Mouse (Mus musculus) CH12.LX (cell line): Measurements from ENCODE around the gene Trappc12. TPM values are rescaled to one million over a fixed set of nuclear protein-coding genes. Genes with fewer than 3 reads are reported as not detected.

Source experiments
- DNase-seq: peaks from one replicate; pipeline ENCODE4 v3.0.0-alpha.2; 2013; ENCODE audit errors: extremely low read depth
- H3K27ac ChIP-seq: 2 replicates; pipeline ENCODE4 v1.5.1; 2012; ENCODE audit warnings: low read depth, mild to moderate bottlenecking, control low read depth, moderate library complexity; ENCODE audit not compliant: insufficient read depth
- H3K27me3 ChIP-seq: replicated peaks from 2 replicates; pipeline ENCODE3; 2012; ENCODE audit warnings: inconsistent platforms
- H3K36me3 ChIP-seq, 2 experiments: replicated peaks in 1 of 2; 2 replicates each; pipeline versions ENCODE3 to v1.6.1; 2012; ENCODE audit warnings: inconsistent platforms in 1 of 2, low read length in 1 of 2, mild to moderate bottlenecking in 1 of 2, mixed read lengths in 1 of 2, moderate library complexity in 1 of 2; ENCODE audit not compliant: control insufficient read depth in 1 of 2, insufficient read depth in 1 of 2
- H3K4me1 ChIP-seq, 2 experiments: 2 replicates each; pipeline ENCODE4 v1.6.1; 2012; ENCODE audit warnings: inconsistent platforms in 1 of 2, moderate library complexity in 1 of 2; ENCODE audit not compliant: insufficient read depth in 2 of 2, control insufficient read depth in 1 of 2
- H3K4me2 ChIP-seq: 2 replicates; pipeline ENCODE4 v1.6.1; 2012; ENCODE audit warnings: low read depth, mild to moderate bottlenecking, control low read depth; ENCODE audit not compliant: poor library complexity, insufficient read depth, severe bottlenecking
- H3K4me3 ChIP-seq, 3 experiments: fragments of 150-350 bp in 1 of 3; sonication (generic) in 1 of 3; replicated peaks in 1 of 3; 2 replicates each; pipeline versions ENCODE3 to v1.5.1; 2011 to 2012; ENCODE audit warnings: low read depth in 2 of 3, low read length in 2 of 3, mild to moderate bottlenecking in 2 of 3, moderate library complexity in 2 of 3, control low read depth in 1 of 3, improper control_type of control experiment in 1 of 3, inconsistent platforms in 1 of 3, mixed read lengths in 1 of 3; ENCODE audit not compliant: poor library complexity in 1 of 3
- H3K79me2 ChIP-seq: replicated peaks from 2 replicates; pipeline ENCODE4 v1.6.1; 2012; ENCODE audit warnings: mild to moderate bottlenecking, moderate library complexity; ENCODE audit not compliant: control insufficient read depth, poor library complexity, insufficient read depth, severe bottlenecking; ENCODE audit errors: extremely low read depth
- H3K9ac ChIP-seq: 2 replicates; pipeline ENCODE4 v1.6.1; 2012; ENCODE audit warnings: low read depth, mild to moderate bottlenecking, control low read depth, moderate library complexity; ENCODE audit not compliant: insufficient read depth
- H3K9me3 ChIP-seq: replicated peaks from 2 replicates; pipeline ENCODE3; 2012; ENCODE audit warnings: low read length, inconsistent platforms, mixed read lengths
- BHLHE40 ChIP-seq: IDR thresholded peaks from 2 replicates; pipeline ENCODE4 v1.6.1; 2011; ENCODE audit warnings: mild to moderate bottlenecking, low read depth, low read length, improper control_type of control experiment
- CHD1 ChIP-seq: IDR thresholded peaks from 2 replicates; pipeline ENCODE4 v1.6.1; 2012; ENCODE audit warnings: low read depth, low read length, improper control_type of control experiment, inconsistent platforms
- CHD2 ChIP-seq: IDR thresholded peaks from 2 replicates; pipeline ENCODE4 v1.6.1; 2011; ENCODE audit warnings: low read length, improper control_type of control experiment
- ELF1 ChIP-seq: IDR thresholded peaks from 2 replicates; pipeline ENCODE4 v1.6.1; 2014; ENCODE audit warnings: low read depth, mild to moderate bottlenecking, inconsistent platforms, low read length, improper control_type of control experiment
- EP300 ChIP-seq: IDR thresholded peaks from 2 replicates; pipeline ENCODE4 v1.6.1; 2011; ENCODE audit warnings: low read length, improper control_type of control experiment
- ETS1 ChIP-seq: conservative IDR thresholded peaks from 2 replicates; pipeline ENCODE4 v1.6.1; 2012; ENCODE audit warnings: low read depth, mild to moderate bottlenecking, inconsistent platforms, low read length, improper control_type of control experiment, moderate library complexity
- JUND ChIP-seq: conservative IDR thresholded peaks from 2 replicates; pipeline ENCODE4 v1.6.1; 2011; ENCODE audit warnings: low read depth, low read length, improper control_type of control experiment
- MAX ChIP-seq: IDR thresholded peaks from 2 replicates; pipeline ENCODE4 v1.6.1; 2011; ENCODE audit warnings: low read length, improper control_type of control experiment
- MYC ChIP-seq: IDR thresholded peaks from 2 replicates; pipeline ENCODE4 v1.6.1; 2011; ENCODE audit warnings: low read depth, mild to moderate bottlenecking, improper control_type of control experiment, low read length
- NRF1 ChIP-seq: IDR thresholded peaks from 2 replicates; pipeline ENCODE4 v1.6.1; 2014; ENCODE audit warnings: low read depth, mild to moderate bottlenecking, inconsistent platforms, low read length, improper control_type of control experiment, moderate library complexity
- PAX5 ChIP-seq: IDR thresholded peaks from 2 replicates; pipeline ENCODE4 v1.6.1; 2012; ENCODE audit warnings: low read length, inconsistent platforms, mixed read lengths
- POLR2AphosphoS2 ChIP-seq: IDR thresholded peaks from 2 replicates; pipeline ENCODE4 v1.6.1; 2011; ENCODE audit warnings: low read depth, low read length, improper control_type of control experiment
- SIN3A ChIP-seq: IDR thresholded peaks from 2 replicates; pipeline ENCODE4 v1.6.1; 2012; ENCODE audit warnings: low read length, improper control_type of control experiment, inconsistent platforms
- UBTF ChIP-seq: IDR thresholded peaks from 2 replicates; pipeline ENCODE4 v1.6.1; 2012; ENCODE audit warnings: low read depth, mild to moderate bottlenecking, inconsistent platforms, low read length, improper control_type of control experiment, moderate library complexity
- USF2 ChIP-seq: conservative IDR thresholded peaks from 2 replicates; pipeline ENCODE4 v1.6.1; 2011; ENCODE audit warnings: low read depth, low read length, improper control_type of control experiment
- ZKSCAN1 ChIP-seq: IDR thresholded peaks from 2 replicates; pipeline ENCODE4 v1.6.1; 2012; ENCODE audit warnings: low read depth, inconsistent platforms, low read length, improper control_type of control experiment, borderline replicate concordance
- ZNF384 ChIP-seq: IDR thresholded peaks from 2 replicates; pipeline ENCODE4 v1.6.1; 2012; ENCODE audit warnings: low read depth, low read length, improper control_type of control experiment, inconsistent platforms
- dilution Hi-C: fragments of 300-500 bp; cut with MboI; formaldehyde crosslinking; loops from 2 replicates; pipeline ENCODE4 v1.14.3; 2020; ENCODE audit warnings: low sequenced_read_pairs; ENCODE audit not compliant: extremely low pct_unique_long_range_greater_than_20kb, extremely low pct_ligation_motif_present
- in situ Hi-C: fragments of 300-500 bp; cut with MboI; formaldehyde crosslinking; loops from 3 replicates; pipeline ENCODE4 v1.14.3; 2019; ENCODE audit warnings: low sequenced_read_pairs, low pct_ligation_motif_present, low pct_unique_long_range_greater_than_20kb, mixed read lengths
- polyA plus RNA-seq: library from polyadenylated mRNA; unstranded; fragments of >175 nt; gene quantifications from 2 replicates; pipeline ENCODE4 v1.2.1, GENCODE M21; 2012; ENCODE audit warnings: low read depth; ENCODE audit not compliant: insufficient read length
- total RNA-seq, 2 experiments: library from RNA; depleted of rRNA; stranded (reverse); fragments of 300-350 nt in 1 of 2; fragments of >200 nt in 1 of 2; gene quantifications; 2 replicates each; pipeline ENCODE4 v1.2.3; 2012 to 2014

Gene Trappc12
- total and polyA plus RNA-seq, 3 experiments = 26.7 to 33.9 (median 28.9) TPM

- Histone ChIP-seq H3K4me1 (peaks cover under 1 to 30% of the 10 kb centered on the region in 2 experiments; a peak in 2 of 4 replicates), H3K79me2 (no peaks in the 10 kb centered on the region), H3K4me2 (no peak overlapping the region), H3K9me3 (no peaks in the 10 kb centered on the region), H3K27ac (no peak overlapping the region), H3K27me3 (no peaks in the 10 kb centered on the region), H3K36me3 (peaks cover 44 to 83% of the 10 kb centered on the region in 2 experiments), H3K4me3 (no peak overlapping the region), H3K9ac (no peak overlapping the region)
- TF ChIP-seq PAX5 (no peak), MAX (no peak), ZNF384 (no peak), CHD2 (no peak)
- dilution Hi-C loops = no loop called here
- no peak for DNase-seq
- in situ Hi-C loops = no loop called here
These were observed 52.3 kb downstream of the Trappc12 start for GRCm38 (mm10) chr12:28697821-28698595.

DNA sequence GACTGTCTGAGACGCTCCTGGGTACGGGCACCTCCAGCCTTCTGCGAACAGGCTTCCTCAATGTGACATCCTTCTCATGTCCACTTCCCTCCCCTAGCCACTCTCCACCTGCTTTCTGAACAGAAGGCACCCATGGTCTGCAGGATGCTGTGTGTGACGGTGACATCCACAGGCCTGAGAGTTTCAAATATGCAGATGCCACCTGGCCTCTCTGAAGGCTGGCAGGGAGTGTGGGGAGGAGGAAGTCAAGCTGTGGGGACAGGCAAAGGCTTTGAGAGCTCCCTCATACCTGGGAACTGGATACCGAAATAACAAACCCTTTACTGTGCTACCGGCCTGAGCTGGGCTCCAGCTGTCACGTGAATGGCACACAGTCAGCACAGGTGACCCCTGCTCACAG, 55.5 kb downstream of the Trappc12 start:
- no peaks in the 10 kb centered on the region for H3K27me3 ChIP-seq
- no peak overlapping the region for H3K4me3 ChIP-seq
- H3K9ac ChIP-seq = no peak overlapping the region
- no peak for DNase-seq
- H3K4me1 ChIP-seq = no peaks in the 10 kb centered on the region
- no peaks in the 10 kb centered on the region for H3K9me3 ChIP-seq
- peaks cover 68 to 92% of the 10 kb centered on the region in 2 experiments for H3K36me3 ChIP-seq
- no peak overlapping the region for H3K27ac ChIP-seq
- in situ Hi-C loops (no loop called here), dilution Hi-C loops (no loop called here)
- H3K4me2 ChIP-seq = no peak overlapping the region
- no peaks in the 10 kb centered on the region for H3K79me2 ChIP-seq
- TF ChIP-seq ZKSCAN1 = no peak
- no peak for TF ChIP-seq MYC
- TF ChIP-seq UBTF = no peak
- no peak for TF ChIP-seq ZNF384
- no peak for TF ChIP-seq JUND
- no peak for TF ChIP-seq CHD1
- no peak for TF ChIP-seq NRF1
- no peak for TF ChIP-seq POLR2AphosphoS2
- no peak for TF ChIP-seq BHLHE40
- no peak for TF ChIP-seq ETS1
- no peak for TF ChIP-seq USF2
- no peak for TF ChIP-seq ELF1
- no peak for TF ChIP-seq CHD2
- TF ChIP-seq MAX = no peak
- no peak for TF ChIP-seq EP300
- TF ChIP-seq PAX5 = no peak
- no peak for TF ChIP-seq SIN3A
- TF ChIP-seq, all 38 proteins: peak for 0
